Mouse (Mus musculus): ENCODE results near the gene Gpc4.

Gene Gpc4

GRCm38 (mm10) chrX:52151100-52151499 lies 14.0 kb downstream of the Gpc4 start:
- DNase-seq (ENCODE audit: low read depth, low spot score), result no peak

- no peak for DNase-seq (ENCODE audit: low read depth, low spot score)
Observed at GRCm38 (mm10) chrX:52145563-52145962, 19.5 kb downstream of the Gpc4 start.

- DNase-seq (ENCODE audit: low read depth, low spot score), result no peak
Observed at GRCm38 (mm10) chrX:52144491-52144890, 20.6 kb downstream of the Gpc4 start.

GRCm38 (mm10) chrX:52140316-52140715 lies 24.7 kb downstream of the Gpc4 start:
- DNase-seq (ENCODE audit: low read depth, low spot score), result no peak

- no peak for DNase-seq (ENCODE audit: low read depth, low spot score)
Observed at GRCm38 (mm10) chrX:52138461-52139075, 26.5 kb downstream of the Gpc4 start.

- DNase-seq (ENCODE audit: low read depth, low spot score), result no peak
Observed at GRCm38 (mm10) chrX:52138033-52138432, 27.0 kb downstream of the Gpc4 start.

GRCm38 (mm10) chrX:52136525-52136924 lies 28.5 kb downstream of the Gpc4 start:
- DNase-seq (ENCODE audit: low read depth, low spot score), result no peak

GRCm38 (mm10) chrX:52129604-52130003 lies 35.4 kb downstream of the Gpc4 start:
- no peak for DNase-seq (ENCODE audit: low read depth, low spot score)

GRCm38 (mm10) chrX:52128794-52129193 lies 36.3 kb downstream of the Gpc4 start:
- no peak for DNase-seq (ENCODE audit: low read depth, low spot score)

- no peak for DNase-seq (ENCODE audit: low read depth, low spot score)
Observed at GRCm38 (mm10) chrX:52113651-52114050, 51.4 kb downstream of the Gpc4 start.

- DNase-seq (ENCODE audit: low read depth, low spot score), result peak; percentile 21
Observed at GRCm38 (mm10) chrX:52109663-52110062, 55.4 kb downstream of the Gpc4 start.

GRCm38 (mm10) chrX:52108966-52109365 lies 56.1 kb downstream of the Gpc4 start:
- no peak for DNase-seq (ENCODE audit: low read depth, low spot score)

GRCm38 (mm10) chrX:52103771-52104170 lies 61.3 kb downstream of the Gpc4 start:
- no peak for DNase-seq (ENCODE audit: low read depth, low spot score)

- DNase-seq (ENCODE audit: low read depth, low spot score), result no peak
Observed at GRCm38 (mm10) chrX:52101940-52102339, 63.1 kb downstream of the Gpc4 start.

GRCm38 (mm10) chrX:52101445-52101844 lies 63.6 kb downstream of the Gpc4 start:
- DNase-seq (ENCODE audit: low read depth, low spot score), result no peak

- DNase-seq (ENCODE audit: low read depth, low spot score), result peak; percentile 33
Observed at GRCm38 (mm10) chrX:52087726-52088348, 77.2 kb downstream of the Gpc4 start.

- DNase-seq (ENCODE audit: low read depth, low spot score), result no peak
Observed at GRCm38 (mm10) chrX:52086885-52087573, 78.0 kb downstream of the Gpc4 start.

- DNase-seq (ENCODE audit: low read depth, low spot score), result no peak
Observed at GRCm38 (mm10) chrX:52083557-52083956, 81.5 kb downstream of the Gpc4 start.

GRCm38 (mm10) chrX:52072410-52072809 lies 92.6 kb downstream of the Gpc4 start:
- no peak for DNase-seq (ENCODE audit: low read depth, low spot score)

- DNase-seq (ENCODE audit: low read depth, low spot score), result no peak
Observed at GRCm38 (mm10) chrX:52053416-52053815, 111.6 kb downstream of the Gpc4 start.

- no peak for DNase-seq (ENCODE audit: low read depth, low spot score)
Observed at GRCm38 (mm10) chrX:52052011-52052410, 113.0 kb downstream of the Gpc4 start.

GRCm38 (mm10) chrX:52050941-52051340 lies 114.1 kb downstream of the Gpc4 start:
- DNase-seq (ENCODE audit: low read depth, low spot score), result no peak

- no peak for DNase-seq (ENCODE audit: low read depth, low spot score)
Observed at GRCm38 (mm10) chrX:52039875-52040274, 125.2 kb downstream of the Gpc4 start.

All from mesoderm, embryonic 11.5 days (tissue).